Mouse (Mus musculus): Measurements from ENCODE around the gene Sprr4.
"Not testable (repeated sequence)": the region's sequence is repeated elsewhere in the genome, so short reads cannot be mapped to it uniquely, and the experiment has no call there.

Sprr4 gene

DNA sequence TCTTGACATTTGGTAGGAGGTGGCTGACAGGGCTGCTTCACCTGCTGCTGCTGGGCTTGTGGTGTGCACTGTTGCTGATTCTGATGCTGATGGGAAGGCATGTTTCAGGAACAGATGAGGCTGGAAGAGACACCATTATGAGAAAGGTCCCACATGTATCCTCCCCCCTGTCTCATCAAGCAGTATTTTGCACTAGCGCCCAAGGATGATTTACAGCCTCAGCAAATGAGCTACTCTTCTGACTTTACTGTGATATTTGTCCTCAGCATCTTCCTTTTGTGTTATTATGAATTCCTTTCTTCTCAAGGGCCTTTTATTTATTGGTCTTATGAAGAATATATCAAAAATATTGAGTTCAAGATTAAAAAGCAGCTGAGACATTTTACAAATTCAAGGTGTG, at the start of gene Sprr4:
Gene Sprr4, minus strand, starts transcription at position 101 of the 400 bp plus-strand sequence.
- DNase-seq (ENCODE audit: low spot score), result no peak

DNA sequence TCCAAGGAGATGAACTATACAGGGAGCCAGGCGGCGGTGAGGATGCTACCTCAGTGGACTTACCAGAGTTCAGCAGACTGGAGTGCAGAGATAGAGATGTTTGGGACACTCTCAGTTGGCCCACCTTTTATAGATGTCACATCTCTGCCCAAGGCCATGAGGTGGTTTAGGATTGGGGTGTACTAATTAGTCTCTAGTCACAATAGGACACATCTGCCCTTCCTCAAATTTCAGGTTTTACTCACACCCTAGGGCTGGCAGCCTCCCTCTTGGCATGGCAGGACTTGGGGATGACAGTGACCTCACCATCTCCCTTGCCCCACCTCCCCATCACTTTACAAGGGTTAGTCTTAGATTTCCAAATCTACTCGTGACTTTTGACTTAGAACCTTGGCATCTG, 34.1 kb upstream of the Sprr4 start, which contains the start of gene 2310046K23Rik:
Gene 2310046K23Rik, minus strand, starts transcription at position 101 of the 400 bp plus-strand sequence.
- no peak for DNase-seq (ENCODE audit: low spot score)

DNA sequence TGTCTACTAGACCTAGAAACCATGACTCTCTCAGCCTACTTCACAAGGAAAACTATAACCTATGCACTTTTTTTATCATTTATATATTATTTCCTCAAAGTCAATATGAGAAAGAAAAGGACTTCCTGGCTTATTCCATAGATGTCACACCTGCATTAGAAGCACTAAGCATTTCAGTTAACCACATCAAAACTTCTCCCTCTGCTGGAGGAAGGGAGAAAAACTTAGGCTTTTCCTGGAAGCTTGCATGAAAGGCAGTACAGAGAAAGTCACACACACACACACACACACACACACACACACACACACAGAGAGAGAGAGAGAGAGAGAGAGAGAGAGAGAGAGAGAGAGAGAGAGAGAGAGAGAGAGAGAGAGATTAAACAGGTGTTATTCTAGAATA, 12.0 kb upstream of the Sprr4 start:
- DNase-seq (ENCODE audit: low spot score), result no peak

DNA sequence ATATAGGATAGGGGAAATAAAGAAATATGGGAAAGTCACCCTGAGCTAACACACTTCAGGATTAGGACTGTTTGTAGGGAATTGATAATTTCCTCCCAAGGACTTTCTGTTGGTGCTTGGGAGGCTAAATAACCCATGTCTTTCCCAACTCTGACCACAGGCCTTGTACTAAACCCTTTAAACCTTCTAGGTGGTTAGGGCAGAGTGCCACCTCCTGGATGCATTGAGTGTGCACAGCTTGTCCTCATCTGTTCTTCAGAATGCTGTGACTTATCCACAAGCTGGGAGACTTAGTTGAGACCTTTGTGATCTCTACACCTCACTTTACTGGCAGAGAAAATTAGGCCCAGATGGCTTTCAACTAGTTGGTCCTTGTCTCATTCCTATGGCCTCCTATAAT, 10.5 kb upstream of the Sprr4 start:
- DNase-seq (ENCODE audit: low spot score), result peak; percentile 11

DNA sequence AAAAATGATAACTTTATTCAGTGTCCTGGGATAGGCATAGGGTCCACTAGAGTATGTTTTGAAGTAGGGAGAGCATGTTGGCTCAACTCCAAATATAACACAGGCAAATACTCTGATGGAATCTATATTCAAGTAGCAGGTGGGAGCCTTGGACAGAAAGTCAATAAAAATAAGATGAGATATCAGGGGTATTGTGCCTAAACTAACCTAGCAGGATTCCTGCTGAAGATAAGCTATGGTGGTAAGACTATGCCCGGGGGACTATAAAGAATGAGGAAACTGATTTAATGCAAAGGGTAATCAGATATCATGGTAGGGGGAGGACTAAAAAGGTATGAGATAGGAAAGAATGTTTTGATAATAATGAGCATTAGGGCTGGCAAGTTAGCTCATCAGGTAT, 7.9 kb upstream of the Sprr4 start:
- DNase-seq (ENCODE audit: low spot score), result no peak

DNA sequence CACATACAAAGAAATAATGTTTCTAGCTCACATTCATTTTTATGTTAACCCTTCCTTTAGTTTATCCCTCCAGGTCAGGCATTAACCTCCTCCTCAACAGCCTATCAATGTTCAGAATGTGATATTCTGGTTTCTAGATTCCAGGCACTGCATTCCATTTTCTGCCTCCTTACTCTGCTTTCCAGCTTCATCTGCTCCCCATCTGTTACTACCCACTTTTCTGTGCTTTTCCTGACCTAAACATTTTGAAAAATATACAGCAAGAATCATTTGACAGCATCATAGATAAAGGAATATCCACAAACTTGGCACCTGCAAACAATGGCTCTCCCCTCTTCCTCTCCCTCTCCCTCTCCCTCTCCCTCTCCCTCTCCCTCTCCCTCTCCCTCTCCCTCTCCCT, 3.2 kb upstream of the Sprr4 start:
- no peak for DNase-seq (ENCODE audit: low spot score)

DNA sequence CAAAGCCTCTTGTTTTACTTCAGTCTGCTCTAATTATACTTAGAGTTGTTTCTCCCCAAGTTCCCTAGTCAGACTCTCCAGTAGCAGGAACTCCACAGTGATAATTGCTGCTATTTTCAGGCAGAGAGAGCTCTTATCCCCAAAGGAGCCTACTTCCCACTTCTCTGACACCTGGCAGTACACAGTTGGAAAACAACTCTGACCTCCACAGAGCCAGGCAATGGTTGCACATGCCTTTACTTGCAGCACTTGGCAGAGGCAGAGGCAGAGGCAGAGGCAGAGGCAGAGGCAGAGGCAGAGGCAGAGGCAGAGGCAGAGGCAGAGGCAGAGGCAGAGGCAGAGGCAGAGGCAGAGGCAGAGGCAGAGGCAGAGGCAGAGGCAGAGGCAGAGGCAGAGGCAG, 10.0 kb downstream of the Sprr4 start:
- not testable (repeated sequence) for DNase-seq (ENCODE audit: low spot score)

DNA sequence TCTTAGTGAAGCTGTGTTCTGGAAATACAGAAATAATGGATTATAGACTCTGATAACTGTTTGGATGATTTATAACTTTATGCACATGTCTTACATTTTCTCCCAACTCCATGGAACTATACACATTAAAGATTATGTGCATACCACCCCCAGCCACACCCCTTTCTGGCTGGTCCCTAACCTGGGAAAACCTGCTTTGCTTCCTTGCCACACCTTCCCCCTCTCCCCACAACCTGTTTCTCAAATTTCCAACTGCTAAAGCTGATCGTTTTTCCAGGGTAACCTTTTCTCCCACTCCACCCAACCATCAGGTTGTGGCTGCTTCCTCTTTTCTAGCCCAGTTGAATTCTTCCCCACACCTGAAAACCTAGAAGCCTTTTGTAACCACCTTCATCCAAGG, 14.0 kb downstream of the Sprr4 start:
- no peak for DNase-seq (ENCODE audit: low spot score)

DNA sequence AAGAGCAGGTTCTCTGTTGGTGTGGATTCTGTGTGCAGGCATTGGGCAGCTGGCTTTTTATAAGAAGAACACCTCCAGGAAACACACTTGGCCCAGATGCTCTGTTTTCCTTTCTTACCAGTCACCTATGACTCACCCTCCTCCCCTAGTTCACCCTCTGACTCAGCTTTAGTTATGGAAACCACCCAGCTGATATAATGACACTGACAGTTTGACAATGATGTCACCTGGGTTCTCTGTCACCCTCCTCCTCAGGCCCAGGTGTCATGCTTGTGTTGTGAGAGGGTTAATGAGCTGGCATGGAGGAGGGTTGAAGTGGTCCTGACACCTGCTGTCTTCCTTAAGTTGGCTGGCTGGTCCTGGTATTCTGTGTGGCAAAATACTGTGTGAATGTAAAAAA, 14.4 kb downstream of the Sprr4 start, which contains the start of gene Sprr1a:
Gene Sprr1a, minus strand, starts transcription at position 33 of the 400 bp plus-strand sequence.
- DNase-seq (ENCODE audit: low spot score), result no peak

DNA sequence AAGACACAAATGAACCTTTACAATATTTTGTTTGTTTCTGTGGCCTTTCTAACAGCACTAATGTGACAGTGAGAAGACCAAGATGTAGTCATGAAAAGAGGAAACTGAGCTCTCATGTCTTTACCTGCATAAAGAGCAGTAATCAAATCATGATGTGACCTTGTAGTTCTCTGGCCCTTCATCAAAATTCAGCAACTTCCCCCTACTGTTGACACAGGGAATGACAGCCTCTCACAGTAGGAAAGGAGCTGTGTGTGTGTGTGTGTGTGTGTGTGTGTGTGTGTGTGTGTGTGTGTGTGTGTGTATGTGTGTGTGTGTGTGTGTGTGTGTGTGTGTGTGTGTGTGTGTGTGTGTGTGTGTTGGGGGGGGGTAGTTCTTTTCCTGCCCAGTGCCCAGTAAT, 19.0 kb downstream of the Sprr4 start:
- not testable (repeated sequence) for DNase-seq (ENCODE audit: low spot score)

DNA sequence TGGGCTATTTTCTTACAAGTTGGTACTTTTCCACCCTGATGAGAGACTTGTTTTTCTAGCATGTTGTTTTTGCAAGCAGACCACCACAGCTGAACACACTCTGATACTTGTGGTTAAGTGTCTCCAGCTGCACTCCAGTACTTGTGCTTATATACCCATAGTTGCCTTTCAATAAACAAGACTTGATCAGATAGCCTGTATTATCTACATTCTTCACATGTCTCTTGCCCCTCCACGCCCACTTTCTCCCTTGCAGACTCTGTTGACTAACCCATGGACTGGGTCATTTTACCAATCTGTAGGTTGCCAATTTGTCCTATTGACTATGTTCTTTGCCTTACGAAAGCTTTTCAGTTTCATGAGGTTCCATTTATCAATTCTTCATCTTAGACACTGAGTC, 30.2 kb downstream of the Sprr4 start:
- DNase-seq (ENCODE audit: low spot score), result no peak

DNA sequence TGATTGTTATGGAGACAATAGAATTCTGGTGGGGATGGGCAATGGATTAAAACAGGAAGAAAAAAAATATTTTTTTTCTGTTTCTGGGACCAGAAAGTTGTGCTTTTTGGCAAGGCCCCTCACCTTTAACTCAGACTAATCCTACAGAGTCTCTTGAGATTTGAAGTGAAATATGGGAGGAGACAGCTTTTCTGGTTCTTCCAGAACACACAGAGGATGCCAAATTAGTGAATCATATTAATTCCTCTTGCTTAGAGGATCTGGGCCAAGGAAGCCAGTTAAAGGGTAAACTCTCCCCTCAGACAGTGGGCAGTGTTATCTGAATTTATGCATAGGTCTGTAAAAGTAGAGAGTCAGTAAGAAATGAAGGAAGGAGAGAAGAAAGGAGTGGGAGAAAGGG, 32.9 kb downstream of the Sprr4 start:
- DNase-seq (ENCODE audit: low spot score), result no peak

DNA sequence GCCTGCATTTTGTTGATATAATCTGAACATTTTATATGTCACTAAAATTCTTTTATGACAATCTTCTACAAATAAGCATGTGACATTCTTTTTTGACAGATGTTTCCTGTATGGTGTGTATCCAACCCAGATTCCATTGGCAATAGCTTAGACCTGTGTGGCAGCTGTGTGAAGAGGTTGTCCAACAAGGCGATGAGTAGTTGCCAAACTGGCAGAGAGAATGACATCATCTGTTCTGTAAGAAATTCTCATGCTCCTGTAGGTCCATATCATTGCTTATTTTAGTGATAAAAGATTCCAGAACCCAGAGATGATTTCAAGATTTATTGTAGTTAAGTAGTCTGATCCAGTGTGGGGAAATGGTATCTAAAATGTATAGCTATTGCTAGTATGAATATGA, 33.7 kb downstream of the Sprr4 start:
- DNase-seq (ENCODE audit: low spot score), result no peak

DNA sequence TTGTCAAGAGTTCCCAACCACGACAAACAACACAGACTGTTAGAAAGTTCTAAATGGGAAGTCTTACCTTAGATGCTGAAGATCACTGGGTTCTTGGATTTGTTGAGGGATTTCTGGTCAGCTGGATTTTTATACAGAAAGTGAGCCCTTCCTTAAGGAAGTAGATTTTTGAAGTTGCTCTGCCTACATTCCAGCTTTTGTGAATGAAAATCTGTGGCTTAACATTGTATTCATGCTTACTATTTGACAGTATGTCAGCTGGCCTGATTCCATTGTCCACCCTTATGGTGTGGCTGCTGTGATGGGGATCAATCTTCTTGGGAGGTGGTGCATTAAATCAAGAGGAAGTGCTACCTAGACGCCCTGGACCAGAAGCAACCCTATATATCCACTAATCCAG, 41.7 kb downstream of the Sprr4 start, which contains the start of gene Sprr3:
Gene Sprr3, minus strand, starts transcription at position 101 of the 400 bp plus-strand sequence.
- DNase-seq (ENCODE audit: low spot score), result no peak

DNA sequence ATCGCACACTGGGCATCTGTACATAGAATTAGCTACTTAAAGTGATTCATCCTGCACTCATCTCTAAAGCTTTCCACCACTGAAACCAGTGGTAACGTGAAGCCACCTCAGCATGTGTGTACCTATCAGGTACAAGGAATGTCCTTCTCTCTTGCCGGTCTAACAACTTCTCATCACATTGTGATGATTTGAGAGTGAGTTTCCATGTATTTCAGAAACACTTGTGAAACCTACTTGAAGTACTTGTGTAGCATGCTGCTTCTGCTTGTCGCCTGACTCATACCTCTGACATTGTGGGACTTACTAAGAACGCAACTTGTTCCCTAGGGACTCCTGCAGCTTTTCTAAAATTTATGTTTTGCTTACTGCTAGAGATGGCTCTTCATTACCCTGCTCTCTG, 45.1 kb downstream of the Sprr4 start:
- DNase-seq (ENCODE audit: low spot score), result no peak
